Mouse (Mus musculus) heart, embryonic 11.5 days (tissue): ENCODE measurements around the gene Prdm13. TPM values are rescaled to one million over a fixed set of nuclear protein-coding genes. Genes with fewer than 3 reads are reported as not detected.

Source experiments
- ATAC-seq: fragments of 200-750 bp; cut with Nextera tagmentation; replicated peaks from 2 replicates; pipeline ENCODE4 v1.8.0; 2017; ENCODE audit warnings: moderate library complexity; ENCODE audit not compliant: insufficient number of reproducible peaks, low FRiP score, low TSS enrichment
- H3K27ac ChIP-seq: fragments of 300-500 bp; sonication (generic); 2 replicates; pipeline ENCODE4 v1.5.1; 2014; ENCODE audit warnings: mild to moderate bottlenecking, low read depth, low read length
- H3K27me3 ChIP-seq: fragments of 300-500 bp; sonication (generic); 2 replicates; pipeline ENCODE4 v1.6.1; 2014; ENCODE audit warnings: mild to moderate bottlenecking, low read length, mixed read lengths; ENCODE audit not compliant: control insufficient read depth, insufficient read depth
- H3K36me3 ChIP-seq: fragments of 300-500 bp; sonication (generic); 2 replicates; pipeline ENCODE4 v1.6.1; 2014; ENCODE audit warnings: mild to moderate bottlenecking, low read length, moderate library complexity, mixed read lengths; ENCODE audit not compliant: control insufficient read depth, insufficient read depth
- H3K4me1 ChIP-seq: fragments of 300-500 bp; sonication (generic); 2 replicates; pipeline ENCODE4 v1.6.1; 2014; ENCODE audit warnings: low read length; ENCODE audit not compliant: control insufficient read depth, insufficient read depth
- H3K4me2 ChIP-seq: fragments of 300-500 bp; sonication (generic); 2 replicates; pipeline ENCODE4 v1.6.1; 2014; ENCODE audit warnings: mild to moderate bottlenecking, moderate library complexity
- H3K4me3 ChIP-seq: fragments of 300-500 bp; sonication (generic); 2 replicates; pipeline ENCODE4 v1.5.1; 2014; ENCODE audit warnings: low read depth, low read length
- H3K9ac ChIP-seq: fragments of 300-500 bp; sonication (generic); 2 replicates; pipeline ENCODE4 v1.6.1; 2014; ENCODE audit warnings: mild to moderate bottlenecking, low read depth, low read length, moderate library complexity
- H3K9me3 ChIP-seq: fragments of 300-500 bp; sonication (generic); replicated peaks from 2 replicates; pipeline ENCODE4 v1.6.1; 2016; ENCODE audit warnings: low read length; ENCODE audit not compliant: control insufficient read depth
- WGBS: fragments of 180-500 bp; shearing (Covaris S2); extraction: QIAGEN DNeasy Blood & Tissue Kit; methylation state at CpG from one replicate; pipeline ENCODE4 v1.1.7; 2014; ENCODE audit not compliant: insufficient replicate concordance; 5-methylcytosine and 5-hydroxymethylcytosine counted together
- polyA plus RNA-seq: library from polyadenylated mRNA; unstranded; fragments of >200 nt; fragmentation: Nextera tagmentation; extraction: Ambion mirVana; gene quantifications from 2 replicates; pipeline ENCODE4 v1.2.1, GENCODE M21; 2014

The Prdm13 gene
- polyA plus RNA-seq, 1 experiment from 2014 or later: not detected

DNA sequence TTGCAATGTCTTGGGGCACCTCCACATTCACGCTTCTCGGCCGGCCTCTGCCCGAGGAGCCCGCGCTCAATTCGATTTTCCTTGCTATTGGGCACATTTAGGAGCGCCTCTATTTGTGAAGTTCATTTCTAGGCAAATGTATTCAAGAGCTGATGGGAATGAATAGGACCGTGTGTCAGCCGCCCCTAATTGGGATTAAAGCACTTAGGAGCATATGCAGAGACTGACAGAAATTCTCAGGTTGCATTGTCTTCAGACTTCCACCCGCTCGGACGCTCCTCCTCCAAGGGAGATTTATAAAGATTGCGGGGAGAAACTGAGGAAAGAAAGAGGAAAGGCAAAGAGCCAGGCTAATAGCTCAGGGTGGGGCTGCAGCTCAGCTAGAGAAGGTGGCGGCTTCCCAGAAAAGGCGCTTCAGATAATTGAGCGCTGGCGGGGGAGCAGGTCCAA, 3.8 kb upstream of the Prdm13 start:
- Histone ChIP-seq H3K27ac (no peak overlapping the region), H3K4me3 (peak overlapping the region; percentile 59; the same call in 1 of the 2 replicates), H3K9me3 (no peaks in the 10 kb centered on the region), H3K4me2 (peak overlapping the region; percentile 73), H3K9ac (no peak overlapping the region), H3K36me3 (no peaks in the 10 kb centered on the region), H3K27me3 (peaks cover 85% of the 10 kb centered on the region), H3K4me1 (peaks cover 4% of the 10 kb centered on the region)
- 1% methylated on average over 18 of the region's 18 CpGs for WGBS
- ATAC-seq: no peak

- H3K9ac ChIP-seq: no peak overlapping the region
- ATAC-seq: peak; percentile 46
- H3K4me2 ChIP-seq: peak overlapping the region; percentile 73
- no peaks in the 10 kb centered on the region for H3K9me3 ChIP-seq
- H3K4me3 ChIP-seq: peak overlapping the region; percentile 59
- peaks cover 93% of the 10 kb centered on the region for H3K27me3 ChIP-seq
- no peaks in the 10 kb centered on the region for H3K36me3 ChIP-seq
- H3K4me1 ChIP-seq: peaks cover 4% of the 10 kb centered on the region
- WGBS: under 1% methylated on average over 56 of the region's 64 CpGs
- H3K27ac ChIP-seq: no peak overlapping the region
These were observed 3.0 kb upstream of the Prdm13 start for GRCm38 (mm10) chr4:21688703-21689200.

DNA sequence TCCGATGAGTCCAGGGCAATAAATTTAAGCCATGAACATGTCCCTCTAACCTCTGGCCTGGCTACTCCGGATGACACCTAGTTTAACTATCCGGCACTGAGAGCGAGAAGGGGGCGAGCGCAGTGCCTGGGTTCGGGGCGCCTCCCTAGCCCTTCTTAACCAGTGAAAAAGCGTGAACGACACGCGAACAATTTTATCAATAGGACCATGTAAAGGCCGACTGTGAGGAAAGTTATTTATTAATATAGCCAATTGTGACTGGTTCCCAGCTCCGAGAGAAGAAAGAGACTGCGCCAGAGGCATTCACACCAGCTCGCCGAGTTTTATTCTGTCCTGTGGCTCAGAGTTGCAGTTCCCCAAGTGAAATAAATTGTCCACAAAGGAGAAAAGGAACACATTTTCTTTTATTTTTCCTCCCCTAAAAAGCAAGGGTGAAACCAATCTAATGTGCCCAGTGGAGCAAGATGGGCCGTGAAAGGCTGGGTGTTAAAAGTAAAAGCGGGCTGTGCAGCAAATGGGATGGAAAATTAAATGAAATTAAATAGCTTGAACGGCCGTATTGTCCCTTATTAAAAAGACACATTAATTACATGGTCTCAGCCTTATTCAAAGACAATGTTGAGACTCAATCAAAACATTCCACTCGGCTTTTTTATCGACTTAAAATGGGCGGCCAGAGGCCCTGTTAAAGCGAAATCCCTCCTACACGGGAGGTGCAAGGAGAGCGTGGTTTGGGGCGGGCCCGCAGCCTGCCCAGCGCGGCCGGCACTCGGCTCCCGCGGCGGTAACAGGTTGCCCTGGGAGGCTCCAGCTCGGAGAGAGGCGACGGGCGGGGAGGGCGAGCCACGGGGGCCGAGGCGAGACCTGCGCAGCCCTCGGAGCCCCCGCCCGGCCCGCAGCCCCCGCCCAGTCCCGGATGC, 2.3 kb upstream of the Prdm13 start:
- H3K27me3 ChIP-seq: peaks cover 97% of the 10 kb centered on the region
- H3K9me3 ChIP-seq: no peaks in the 10 kb centered on the region
- peaks cover 4% of the 10 kb centered on the region for H3K4me1 ChIP-seq
- WGBS: 3% methylated on average over 51 of the region's 51 CpGs
- H3K4me2 ChIP-seq: peak overlapping the region; percentile 73
- H3K36me3 ChIP-seq: no peaks in the 10 kb centered on the region
- H3K9ac ChIP-seq: no peak overlapping the region
- peak overlapping the region; percentile 59 for H3K4me3 ChIP-seq
- peak; percentile 57 for ATAC-seq
- H3K27ac ChIP-seq: no peak overlapping the region

DNA sequence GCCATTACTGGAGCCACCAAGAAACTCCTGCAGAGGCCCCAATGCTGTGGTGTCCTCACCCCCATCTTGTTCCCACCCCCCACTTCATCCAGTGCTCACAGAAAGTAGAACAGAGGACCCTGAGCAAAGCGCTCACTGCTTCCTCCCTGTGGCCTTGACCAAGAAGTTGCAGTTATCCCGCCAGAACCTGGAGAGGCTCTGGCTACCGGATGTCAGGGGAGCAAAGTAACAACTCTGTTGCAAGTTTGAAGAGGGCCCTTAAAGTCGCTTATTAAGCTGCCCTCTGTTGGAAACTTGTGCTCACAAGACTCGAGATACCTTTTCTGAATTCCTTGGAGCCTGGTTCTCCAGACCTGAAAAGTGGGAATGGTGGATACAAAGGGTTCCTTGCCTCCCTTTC, 1.2 kb upstream of the Prdm13 start:
- H3K4me2 ChIP-seq: no peak overlapping the region
- no peaks in the 10 kb centered on the region for H3K9me3 ChIP-seq
- WGBS: 0% methylated on average over 5 of the region's 5 CpGs
- no peak overlapping the region for H3K4me3 ChIP-seq
- peaks cover 96% of the 10 kb centered on the region for H3K27me3 ChIP-seq
- no peak overlapping the region for H3K27ac ChIP-seq
- H3K9ac ChIP-seq: no peak overlapping the region
- peaks cover 4% of the 10 kb centered on the region for H3K4me1 ChIP-seq
- ATAC-seq: no peak
- no peaks in the 10 kb centered on the region for H3K36me3 ChIP-seq

GRCm38 (mm10) chr4:21686416-21686815, 653 bp upstream of the Prdm13 start:
- no peak overlapping the region for H3K27ac ChIP-seq
- peaks cover 4% of the 10 kb centered on the region for H3K4me1 ChIP-seq
- peaks cover 96% of the 10 kb centered on the region for H3K27me3 ChIP-seq
- no peak overlapping the region for H3K9ac ChIP-seq
- no peaks in the 10 kb centered on the region for H3K9me3 ChIP-seq
- no peak overlapping the region for H3K4me3 ChIP-seq
- ATAC-seq: no peak
- no peak overlapping the region for H3K4me2 ChIP-seq
- 4% methylated on average over 11 of the region's 11 CpGs for WGBS
- H3K36me3 ChIP-seq: no peaks in the 10 kb centered on the region

GRCm38 (mm10) chr4:21684341-21684970, 1.3 kb downstream of the Prdm13 start:
- no peak for ATAC-seq

GRCm38 (mm10) chr4:21682421-21683150, 3.2 kb downstream of the Prdm13 start:
- Histone ChIP-seq H3K9ac (no peak overlapping the region), H3K4me1 (peaks cover 14% of the 10 kb centered on the region), H3K4me3 (no peak overlapping the region), H3K36me3 (no peaks in the 10 kb centered on the region), H3K27ac (no peak overlapping the region), H3K4me2 (no peak overlapping the region), H3K9me3 (no peaks in the 10 kb centered on the region), H3K27me3 (peaks cover 96% of the 10 kb centered on the region)
- ATAC-seq: no peak
- WGBS: 17% methylated on average over 10 of the region's 10 CpGs

More at GRCm38 (mm10) chr4:21684341-21684970, 1.3 kb downstream of the Prdm13 start:
- Histone ChIP-seq H3K4me3 (no peak overlapping the region), H3K4me2 (no peak overlapping the region), H3K9ac (no peak overlapping the region), H3K27me3 (peaks cover 96% of the 10 kb centered on the region), H3K4me1 (peaks cover 6% of the 10 kb centered on the region), H3K9me3 (no peaks in the 10 kb centered on the region), H3K36me3 (no peaks in the 10 kb centered on the region), H3K27ac (no peak overlapping the region)
- WGBS: 2% methylated on average over 14 of the region's 14 CpGs

DNA sequence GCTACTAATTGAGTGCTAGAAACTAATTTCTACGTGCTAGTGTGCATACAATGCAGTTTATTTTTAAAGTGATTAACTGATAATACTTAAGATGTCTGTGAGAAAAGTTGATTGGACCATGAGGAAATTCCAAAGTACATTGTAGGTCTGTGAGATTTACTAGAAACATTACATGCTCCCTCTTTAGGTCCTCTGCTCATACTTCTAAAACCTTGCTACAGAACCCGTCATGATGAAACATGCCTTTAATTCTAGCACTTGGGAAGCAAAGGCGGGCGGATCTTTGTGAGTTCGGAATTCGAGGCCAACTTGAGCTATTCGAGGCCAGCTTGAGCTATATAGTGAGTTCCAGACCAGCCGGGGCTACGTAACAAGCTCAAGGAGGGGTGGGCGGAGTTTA, 4.8 kb downstream of the Prdm13 start:
- Histone ChIP-seq H3K36me3 (no peaks in the 10 kb centered on the region), H3K9me3 (no peaks in the 10 kb centered on the region), H3K4me2 (no peak overlapping the region), H3K27ac (no peak overlapping the region), H3K9ac (no peak overlapping the region), H3K27me3 (peaks cover 94% of the 10 kb centered on the region), H3K4me3 (no peak overlapping the region), H3K4me1 (peaks cover 14% of the 10 kb centered on the region)
- WGBS: 5% methylated on average over 10 of the region's 10 CpGs
- no peak for ATAC-seq
